Mouse (Mus musculus) kidney, postnatal 36 days (tissue): ENCODE data around the gene Cotl1.
A peak's percentile ranks its signal among the peaks of the same experiment; 100 is the strongest.

Experiments
- DNase-seq, 2 experiments: peaks; one replicate each; pipeline ENCODE4 v3.0.0; 2021 to 2022; ENCODE audit warnings: mixed read lengths in 2 of 2

The Cotl1 gene

DNA sequence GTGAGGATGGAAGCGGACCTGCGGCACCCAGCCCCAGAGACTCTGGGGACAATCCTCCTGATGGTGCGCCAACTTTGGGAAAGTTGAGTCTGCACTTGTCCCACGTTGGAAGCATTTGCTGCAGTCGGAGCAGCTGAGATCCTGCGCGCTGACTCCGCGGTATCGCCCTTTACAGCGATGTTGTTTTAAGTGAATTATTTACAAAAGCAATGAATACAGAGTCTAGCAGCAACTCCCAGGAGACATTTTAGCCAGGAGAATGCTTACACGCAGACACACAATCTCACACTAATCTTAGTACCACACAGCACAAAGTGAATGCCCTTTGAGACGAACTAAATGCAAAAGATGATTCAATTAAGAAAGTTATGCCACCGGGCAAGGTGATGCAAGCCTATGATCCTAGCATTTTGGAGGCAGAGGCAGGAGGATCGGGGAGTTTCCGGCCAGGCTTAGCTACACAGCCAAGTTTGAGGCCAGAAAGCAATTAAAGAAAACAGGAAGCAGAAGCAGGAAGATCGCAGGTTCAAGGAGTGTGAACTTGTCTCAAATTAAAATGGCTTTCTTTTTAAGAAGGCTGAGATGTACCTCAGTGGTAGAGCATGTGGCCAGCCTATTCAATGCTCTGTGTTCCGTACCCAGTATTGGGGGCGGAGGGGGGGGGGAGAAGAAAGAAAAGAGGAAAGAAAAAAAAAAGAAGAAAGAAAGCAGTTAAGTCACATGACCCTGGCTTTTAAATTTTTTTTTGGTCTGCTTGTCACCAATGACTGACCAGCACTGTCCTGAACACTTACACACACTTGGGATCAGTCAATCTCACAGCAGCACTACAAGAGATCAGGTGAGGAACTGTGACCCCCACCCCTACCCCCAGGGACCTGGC, 2.0 kb downstream of the Cotl1 start:
- peak; percentile 47 to 52 for DNase-seq

DNA sequence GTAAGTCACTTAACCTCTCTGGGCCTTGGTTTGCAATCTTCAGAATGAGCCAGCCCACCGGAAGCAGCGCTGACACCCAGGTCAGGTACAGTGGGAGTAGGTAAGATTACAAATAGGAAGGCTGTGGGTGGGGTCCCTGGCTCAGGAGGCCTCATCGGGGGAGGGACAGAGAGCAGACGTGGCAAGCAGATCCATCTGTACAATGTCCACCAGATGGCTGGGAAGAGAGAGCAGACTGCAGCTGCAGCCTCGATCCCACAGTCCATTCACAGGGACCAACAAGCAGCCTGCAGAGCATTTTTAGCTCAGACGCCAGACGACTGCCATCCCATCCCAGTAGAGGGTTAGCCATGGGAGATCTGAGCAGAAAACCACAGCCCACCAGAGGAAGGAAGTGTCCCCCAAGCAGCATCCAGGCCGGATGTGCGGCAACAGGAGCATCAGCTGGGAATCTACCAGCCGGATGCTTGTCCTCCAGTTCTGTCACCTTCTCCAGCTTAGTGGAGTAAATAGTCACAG, 2.7 kb downstream of the Cotl1 start:
- peak in 1 of 2 experiments; percentile 51 for DNase-seq

GRCm38 (mm10) chr8:119836831-119837230, 3.5 kb downstream of the Cotl1 start:
- DNase-seq: no peak

DNA sequence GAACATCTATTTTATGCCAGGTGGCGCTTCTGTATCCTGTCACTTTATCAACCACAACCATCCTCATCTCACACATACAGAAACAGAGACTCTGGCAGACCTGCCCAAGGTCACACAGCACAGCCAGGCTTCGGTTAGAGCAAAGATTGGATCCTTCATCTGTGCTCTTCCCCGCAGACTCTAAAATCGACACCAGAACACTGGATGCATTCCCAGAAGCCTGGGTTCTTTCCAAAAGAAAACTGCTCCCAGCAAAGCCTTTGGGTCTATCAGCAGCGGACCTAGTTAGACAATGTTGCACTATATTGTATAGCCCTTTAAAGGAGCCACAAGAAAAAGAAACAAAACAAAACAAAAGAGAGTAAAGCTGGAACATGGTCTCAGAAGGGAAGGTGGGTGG, 5.1 kb downstream of the Cotl1 start:
- no peak for DNase-seq

DNA sequence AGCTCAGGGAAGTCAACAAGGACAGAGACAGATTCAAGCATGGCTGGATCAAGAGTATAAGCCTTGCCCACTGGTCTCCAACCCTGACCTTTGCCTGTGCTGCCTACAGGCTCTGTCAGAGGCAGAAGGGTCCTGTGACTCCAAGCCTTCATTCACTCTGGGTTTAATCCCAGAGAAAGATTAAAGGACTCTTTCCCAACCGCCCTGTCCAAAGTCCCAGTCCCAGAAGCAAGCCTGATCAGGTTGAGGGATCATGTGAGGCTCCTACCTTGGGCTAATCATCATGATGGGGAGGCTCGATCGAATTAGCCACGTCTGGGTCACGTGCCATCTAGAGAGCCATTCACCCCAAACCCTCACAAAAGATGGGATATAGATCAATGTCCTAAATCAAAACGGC, 5.7 kb downstream of the Cotl1 start:
- peak; percentile 62 to 82 for DNase-seq

DNA sequence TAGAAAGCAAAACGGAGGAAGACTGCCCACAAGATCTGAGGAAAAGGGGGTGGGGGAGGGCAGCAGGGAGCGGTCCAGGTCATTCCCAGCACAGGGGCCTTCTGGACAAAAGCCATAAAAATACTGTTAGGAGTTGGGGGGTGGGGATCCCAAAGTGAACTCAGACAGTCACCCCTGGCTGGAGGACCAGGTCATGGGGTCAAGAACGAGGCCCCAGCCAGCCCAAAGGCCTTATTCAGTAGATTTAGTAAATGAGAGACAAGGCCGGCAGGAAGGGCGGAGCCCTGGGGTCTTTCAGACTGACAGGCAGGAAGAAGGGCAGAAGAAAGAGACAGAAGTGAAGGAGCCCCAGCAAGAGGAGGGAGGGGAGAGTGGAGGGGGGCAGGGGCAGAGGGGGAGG, 7.4 kb downstream of the Cotl1 start:
- peak; percentile 34 to 43 for DNase-seq

DNA sequence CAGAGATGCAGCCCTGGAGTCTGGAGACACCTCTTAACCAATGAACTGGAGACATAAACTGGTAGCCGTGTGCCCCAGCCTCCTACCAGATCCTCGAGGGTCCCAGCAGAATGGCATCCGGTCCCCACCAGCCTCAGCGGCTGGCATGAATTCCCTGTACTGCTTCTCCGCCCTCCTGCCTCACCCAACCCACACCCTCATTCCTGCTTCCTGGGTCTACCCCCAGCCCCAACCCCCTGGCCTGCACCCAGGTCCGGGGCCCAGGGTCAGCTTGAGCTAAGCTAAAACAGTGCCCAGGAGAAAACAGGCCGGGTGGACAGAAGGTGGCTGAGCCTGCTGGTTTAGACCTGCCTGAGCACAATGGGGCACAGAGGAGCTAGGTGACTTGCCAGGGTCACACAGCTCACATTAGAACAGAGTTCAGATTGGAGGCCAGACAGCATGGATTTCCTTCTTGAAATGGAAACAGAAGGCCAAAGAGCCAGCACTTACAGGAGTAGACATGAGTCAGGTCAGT, 8.2 kb downstream of the Cotl1 start:
- peak; percentile 44 to 45 for DNase-seq

GRCm38 (mm10) chr8:119831336-119831995, 8.9 kb downstream of the Cotl1 start:
- peak; percentile 92 to 93 for DNase-seq

DNA sequence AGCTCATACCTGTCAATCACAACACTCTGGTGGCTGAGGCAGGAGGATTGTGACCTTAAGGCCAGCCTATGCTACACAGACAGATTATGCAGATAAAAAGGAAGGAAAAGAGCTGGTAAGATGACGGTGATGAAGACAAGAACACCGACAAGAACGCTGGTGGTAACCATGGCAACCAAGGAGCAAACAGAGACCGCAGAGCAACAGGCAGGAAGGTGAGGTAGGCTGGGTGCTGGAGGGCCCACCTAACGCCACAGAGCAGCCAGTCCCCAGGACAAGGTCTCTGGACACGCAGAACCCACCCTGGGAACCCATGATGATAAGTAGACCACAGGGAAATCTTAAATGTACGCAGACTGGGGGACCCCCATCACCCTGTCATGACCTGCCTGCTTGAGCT, 9.8 kb downstream of the Cotl1 start:
- no peak for DNase-seq

DNA sequence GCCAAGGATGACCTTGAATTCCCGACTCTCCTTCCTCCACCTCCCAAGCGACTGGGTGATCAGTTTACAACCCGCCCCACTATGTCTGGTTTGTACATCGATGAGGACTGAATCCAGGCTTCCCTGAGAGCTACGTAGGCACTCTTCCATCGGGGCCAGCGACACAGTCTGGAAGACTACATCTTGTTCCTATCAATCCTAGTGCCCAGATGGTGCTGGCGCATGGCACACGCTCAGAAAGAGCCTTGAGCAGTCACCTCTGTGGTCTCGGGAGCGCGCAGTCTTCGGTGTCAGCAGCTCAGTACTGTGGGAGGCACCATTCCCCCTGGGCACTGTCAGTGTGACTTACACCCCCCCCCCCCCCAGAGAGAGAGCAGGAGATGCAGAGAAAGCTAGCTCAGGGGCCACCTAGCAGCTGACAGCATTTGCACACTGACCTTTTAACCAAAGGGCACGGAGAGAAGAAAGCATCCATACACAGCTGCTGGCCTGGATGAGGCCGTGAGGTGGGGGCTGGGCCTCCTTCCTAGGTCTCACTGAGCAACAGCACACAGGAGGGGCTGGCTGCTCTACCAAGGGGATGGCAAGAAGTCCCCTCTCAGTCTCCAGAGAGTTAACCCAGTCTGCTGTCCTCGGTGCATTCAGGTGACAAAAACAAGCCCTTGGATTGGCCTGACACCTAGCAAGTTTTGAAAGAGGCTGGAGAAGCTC, 10.3 kb downstream of the Cotl1 start:
- DNase-seq: peak in 1 of 2 experiments; percentile 43

DNA sequence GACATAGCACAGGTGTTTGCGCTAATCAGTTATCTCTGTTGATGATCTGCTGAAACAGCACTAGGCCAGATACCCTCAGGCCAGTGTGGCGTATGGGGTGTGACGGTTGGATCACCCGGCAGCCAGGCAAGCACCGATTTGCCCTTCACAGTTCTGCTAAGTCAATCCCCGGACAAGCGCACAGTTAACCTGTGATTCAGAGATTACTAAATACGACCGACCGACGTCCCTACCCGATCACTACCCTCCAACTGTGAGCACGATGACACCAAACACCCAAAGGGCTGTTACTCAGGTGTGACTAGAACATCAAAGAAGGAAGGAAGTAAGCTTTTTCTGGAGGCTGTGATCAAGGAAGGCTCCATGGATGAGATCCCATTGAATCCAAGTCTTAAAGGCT, 10.9 kb downstream of the Cotl1 start:
- no peak for DNase-seq

DNA sequence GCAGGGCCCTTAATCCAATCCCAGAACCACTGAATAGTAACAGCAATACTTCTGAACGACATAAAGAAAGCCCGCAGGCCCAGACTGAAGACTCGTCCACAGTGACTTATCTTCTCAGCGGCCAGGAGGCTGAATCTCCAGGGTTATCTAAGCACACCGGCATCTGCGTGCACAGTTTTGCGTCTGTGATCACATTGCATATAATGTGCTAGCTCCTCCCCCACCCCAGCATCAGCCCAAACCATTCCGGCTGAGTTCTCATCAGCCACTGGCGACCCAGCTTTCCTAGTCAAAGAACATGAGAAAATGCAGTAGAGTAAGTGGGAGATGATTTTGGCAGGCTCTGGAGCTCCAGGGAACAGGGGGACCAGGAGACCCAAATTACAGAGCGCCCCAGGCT, 11.3 kb downstream of the Cotl1 start:
- DNase-seq: no peak

DNA sequence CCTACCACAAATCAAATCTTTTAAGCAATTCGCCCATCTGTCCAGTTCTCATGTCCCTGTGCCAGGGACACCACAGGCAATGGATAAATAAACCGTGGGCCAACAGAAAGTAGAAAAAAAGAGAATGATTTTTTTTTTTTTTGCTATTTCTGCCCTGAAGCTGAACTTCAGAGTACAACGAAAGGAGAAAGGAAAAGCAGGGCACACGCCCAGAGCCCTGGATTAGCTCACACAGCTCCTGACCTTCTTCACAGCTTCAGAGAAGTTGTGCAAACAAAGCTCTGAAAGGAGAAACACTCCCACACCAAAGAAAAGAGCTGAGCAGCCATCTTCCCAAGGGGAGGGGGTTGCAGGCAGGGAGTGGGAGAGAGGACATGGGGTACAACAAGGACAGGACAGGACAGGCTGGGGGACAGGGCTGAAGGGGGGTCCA, 12.6 kb downstream of the Cotl1 start:
- DNase-seq: no peak

DNA sequence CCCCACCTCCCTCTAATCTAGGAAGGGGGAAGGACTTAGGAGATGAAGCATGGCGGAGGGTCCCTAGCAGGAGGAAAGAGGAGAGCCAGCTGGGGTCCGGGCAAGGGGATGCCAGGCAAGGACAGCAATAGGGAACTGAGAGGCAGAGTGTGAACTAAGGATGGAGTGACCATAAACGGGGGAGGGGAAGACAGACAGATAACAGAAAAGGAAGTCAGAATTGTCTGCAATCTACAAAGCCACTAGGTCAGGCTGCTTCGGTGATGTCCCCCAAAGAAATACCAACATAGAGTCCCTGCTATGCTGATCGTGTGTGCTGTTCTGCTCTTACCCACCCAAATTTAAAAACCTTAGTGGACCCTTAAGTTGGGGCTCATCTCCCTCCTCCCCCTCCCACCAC, 13.4 kb downstream of the Cotl1 start:
- DNase-seq: no peak

DNA sequence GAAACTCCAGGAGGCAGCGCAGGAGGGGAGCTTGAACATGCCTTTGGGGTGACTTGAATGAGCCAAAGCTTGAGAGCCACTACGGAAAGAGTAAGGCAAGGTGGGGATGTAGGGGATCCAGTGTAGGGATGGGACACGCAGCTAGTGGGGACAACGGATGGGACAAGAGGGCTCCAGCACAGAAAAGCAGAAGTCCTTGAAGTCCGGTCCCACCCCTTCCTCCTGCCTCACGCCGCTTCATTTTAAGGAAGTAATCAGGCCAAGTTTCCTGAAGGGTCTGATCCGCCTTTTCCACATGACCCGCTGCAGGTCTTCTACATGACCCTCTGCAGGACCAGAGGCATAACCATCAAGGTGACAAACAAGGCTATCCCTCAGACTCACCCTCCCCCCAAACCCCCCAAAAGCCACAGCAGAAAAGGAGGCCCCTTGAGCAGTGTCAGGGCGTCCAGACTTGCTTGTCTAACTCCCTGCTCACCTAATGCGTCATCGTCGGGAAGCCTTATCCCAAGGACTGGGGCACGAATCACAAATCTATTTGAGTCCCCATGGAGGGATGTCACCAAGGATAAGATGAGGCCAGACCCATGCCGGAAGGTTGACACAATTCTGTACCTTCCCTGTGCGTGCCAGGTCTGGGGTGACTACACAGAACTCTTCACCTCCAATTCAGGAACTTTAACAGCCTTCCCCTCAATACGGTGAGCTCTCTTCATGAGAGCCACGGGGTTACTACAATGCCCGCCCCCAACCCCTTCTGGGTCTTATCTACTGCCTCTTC, 14.2 kb downstream of the Cotl1 start:
- DNase-seq: peak; percentile 31 to 35

DNA sequence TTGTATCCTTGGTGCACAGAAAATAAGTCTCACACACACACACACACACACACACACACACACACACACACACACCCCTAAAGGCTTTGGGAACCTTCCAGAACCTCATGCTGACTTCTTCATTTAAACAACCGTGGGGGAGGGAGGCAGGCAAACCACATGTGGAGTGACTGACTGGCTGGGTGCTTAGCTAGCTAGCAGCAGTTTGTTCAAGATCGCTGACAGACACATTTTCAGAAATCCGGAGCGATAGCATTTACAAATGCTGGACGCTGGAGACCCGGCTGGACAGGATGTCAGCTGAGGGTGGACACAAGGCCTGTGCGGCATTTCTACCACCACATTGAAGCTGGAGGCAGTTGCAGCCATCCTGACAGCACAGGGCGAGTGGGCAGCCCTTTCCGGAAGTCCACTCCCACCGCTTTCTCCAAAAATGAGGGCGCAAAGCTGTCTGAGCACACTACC, 15.5 kb downstream of the Cotl1 start:
- DNase-seq: peak; percentile 60 to 71

- peak; percentile 60 to 70 for DNase-seq
Observed at GRCm38 (mm10) chr8:119824100-119824499, 16.2 kb downstream of the Cotl1 start.

DNA sequence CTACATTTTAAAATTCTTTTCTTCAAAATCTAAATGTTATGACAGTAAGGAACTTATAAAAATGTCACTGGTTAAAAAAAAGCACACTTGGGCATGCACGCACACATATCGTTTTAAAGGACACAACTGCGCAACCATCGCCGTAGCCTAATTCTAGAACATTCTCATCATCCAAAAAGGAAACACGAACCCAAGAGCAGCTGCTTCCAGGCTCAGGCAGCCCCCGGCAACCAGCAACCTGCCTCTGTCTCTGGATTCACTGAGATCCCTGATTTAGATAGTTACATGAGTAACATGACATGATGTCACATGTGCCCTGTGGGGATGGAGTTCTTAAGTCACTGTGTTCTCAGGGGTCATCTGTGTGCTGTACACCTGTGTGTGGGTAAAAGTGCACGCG, 17.1 kb downstream of the Cotl1 start:
- DNase-seq: no peak

DNA sequence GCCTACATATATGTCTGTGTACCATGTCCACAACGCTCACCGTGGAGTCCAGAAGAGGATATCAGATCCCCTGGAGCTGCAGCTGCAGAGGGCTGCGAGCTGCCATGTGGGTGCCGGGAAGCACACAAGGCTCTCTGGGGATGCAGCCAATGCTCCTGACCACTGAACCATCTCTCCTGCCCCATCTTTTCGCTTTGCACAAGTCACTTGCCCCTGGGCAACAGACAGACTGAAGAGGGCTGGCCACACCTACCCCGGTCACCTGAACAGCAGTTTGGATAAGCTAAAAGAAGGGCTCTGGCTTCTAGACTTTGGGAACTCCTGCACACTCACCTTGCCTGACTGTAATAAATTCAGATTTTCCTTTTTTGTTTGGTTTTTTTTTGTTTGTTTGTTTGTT, 18.7 kb downstream of the Cotl1 start:
- peak; percentile 63 to 70 for DNase-seq

- no peak for DNase-seq
Observed at GRCm38 (mm10) chr8:119819976-119820375, 20.4 kb downstream of the Cotl1 start.

DNA sequence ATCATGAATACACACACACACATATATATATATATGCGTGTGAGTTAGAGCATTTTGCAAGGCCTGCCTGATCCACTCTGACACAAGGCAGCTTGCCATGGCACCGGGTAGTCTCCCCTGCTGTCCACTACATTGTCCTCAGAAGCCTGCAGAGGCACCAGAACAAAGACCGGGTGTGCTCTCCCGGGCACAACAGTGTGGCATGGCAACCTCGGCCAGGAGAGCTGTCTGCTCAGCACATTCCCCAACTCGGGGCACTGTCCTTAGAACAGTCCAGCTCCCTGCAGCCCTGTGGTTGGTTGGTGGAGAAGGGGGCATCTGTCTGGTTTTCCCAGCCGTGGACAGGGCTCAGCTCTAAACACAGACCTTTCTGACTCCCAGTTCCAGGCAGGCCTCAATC, 21.0 kb downstream of the Cotl1 start:
- DNase-seq: peak; percentile 74 to 83

- peak in 1 of 2 experiments; percentile 45 for DNase-seq
Observed at GRCm38 (mm10) chr8:119817446-119817845, 22.9 kb downstream of the Cotl1 start.
